Mouse (Mus musculus) erythroblast, embryonic 14.5 days (primary cell): Measurements from ENCODE around the gene Etv1. TPM values are rescaled to one million over a fixed set of nuclear protein-coding genes. Genes with fewer than 3 reads are reported as not detected.

Experiments
- H3K27me3 ChIP-seq: 2 replicates; pipeline ENCODE4 v1.6.1; 2012; ENCODE audit warnings: inconsistent platforms; ENCODE audit not compliant: control insufficient read depth
- H3K36me3 ChIP-seq: 2 replicates; pipeline ENCODE4 v1.6.1; 2012; ENCODE audit warnings: mild to moderate bottlenecking, inconsistent platforms; ENCODE audit not compliant: control insufficient read depth
- H3K4me1 ChIP-seq: 2 replicates; pipeline ENCODE4 v1.6.1; 2012; ENCODE audit warnings: inconsistent platforms; ENCODE audit not compliant: control insufficient read depth
- H3K4me3 ChIP-seq: replicated peaks from 2 replicates; pipeline ENCODE3; 2012; ENCODE audit warnings: moderate library complexity, mild to moderate bottlenecking, inconsistent platforms
- H3K9me3 ChIP-seq: 2 replicates; pipeline ENCODE4 v1.6.1; 2012; ENCODE audit warnings: low read length, inconsistent platforms, mixed read lengths; ENCODE audit not compliant: control insufficient read depth
- GATA1 ChIP-seq: IDR thresholded peaks from 2 replicates; pipeline ENCODE4 v1.6.1; 2012; ENCODE audit warnings: low read length, inconsistent platforms, mixed read lengths
- TAL1 ChIP-seq: IDR thresholded peaks from 3 replicates; pipeline ENCODE4 v1.6.1; 2012; ENCODE audit warnings: low read length, inconsistent platforms, mixed read lengths
- polyA plus RNA-seq: library from polyadenylated mRNA; stranded (reverse); fragments of >175 nt; gene quantifications from 2 replicates; pipeline ENCODE4 v1.2.3, GENCODE M21; 2012

Gene Etv1
- polyA plus RNA-seq, 1 experiment = not detected

GRCm38 (mm10) chr12:38847500-38848261 lies 68.5 kb downstream of the Etv1 start:
- Histone ChIP-seq H3K36me3 (no peaks in the 10 kb centered on the region), H3K4me3 (no peak overlapping the region), H3K4me1 (no peaks in the 10 kb centered on the region), H3K9me3 (no peaks in the 10 kb centered on the region), H3K27me3 (no peaks in the 10 kb centered on the region)
- TF ChIP-seq TAL1 (no peak), GATA1 (no peak)

GRCm38 (mm10) chr12:38849994-38850393 lies 70.8 kb downstream of the Etv1 start:
- H3K4me1 ChIP-seq = no peaks in the 10 kb centered on the region

GRCm38 (mm10) chr12:38854274-38854673 lies 75.1 kb downstream of the Etv1 start:
- no peaks in the 10 kb centered on the region for H3K36me3 ChIP-seq
- H3K9me3 ChIP-seq = no peaks in the 10 kb centered on the region
- no peaks in the 10 kb centered on the region for H3K4me1 ChIP-seq
- H3K4me3 ChIP-seq = no peak overlapping the region
- no peak for TF ChIP-seq TAL1
- TF ChIP-seq GATA1 = no peak
- no peaks in the 10 kb centered on the region for H3K27me3 ChIP-seq

More at GRCm38 (mm10) chr12:38849994-38850393, 70.8 kb downstream of the Etv1 start:
- H3K9me3 ChIP-seq = no peaks in the 10 kb centered on the region
- H3K27me3 ChIP-seq = no peaks in the 10 kb centered on the region
- H3K4me3 ChIP-seq = no peak overlapping the region
- H3K36me3 ChIP-seq = no peaks in the 10 kb centered on the region
- TF ChIP-seq GATA1 (no peak), TAL1 (no peak)

- H3K4me1 ChIP-seq = no peaks in the 10 kb centered on the region
- no peak overlapping the region for H3K4me3 ChIP-seq
- TF ChIP-seq GATA1 = no peak
- TF ChIP-seq TAL1 = no peak
- no peaks in the 10 kb centered on the region for H3K36me3 ChIP-seq
- no peaks in the 10 kb centered on the region for H3K9me3 ChIP-seq
- H3K27me3 ChIP-seq = no peaks in the 10 kb centered on the region
Observed at GRCm38 (mm10) chr12:38854751-38855150, 75.6 kb downstream of the Etv1 start.

- Histone ChIP-seq H3K9me3 (no peaks in the 10 kb centered on the region), H3K36me3 (no peaks in the 10 kb centered on the region), H3K4me3 (no peak overlapping the region), H3K27me3 (no peaks in the 10 kb centered on the region), H3K4me1 (no peaks in the 10 kb centered on the region)
- TF ChIP-seq GATA1 (no peak), TAL1 (no peak)
Observed at GRCm38 (mm10) chr12:38859675-38860074, 80.5 kb downstream of the Etv1 start.

- TF ChIP-seq GATA1 (no peak), TAL1 (no peak)
- no peaks in the 10 kb centered on the region for H3K9me3 ChIP-seq
- no peak overlapping the region for H3K4me3 ChIP-seq
- no peaks in the 10 kb centered on the region for H3K4me1 ChIP-seq
- no peaks in the 10 kb centered on the region for H3K27me3 ChIP-seq
- no peaks in the 10 kb centered on the region for H3K36me3 ChIP-seq
Observed at GRCm38 (mm10) chr12:38860168-38861115, 81.3 kb downstream of the Etv1 start.

GRCm38 (mm10) chr12:38863395-38863794 lies 84.2 kb downstream of the Etv1 start:
- TF ChIP-seq TAL1 (no peak), GATA1 (no peak)
- Histone ChIP-seq H3K36me3 (no peaks in the 10 kb centered on the region), H3K27me3 (no peaks in the 10 kb centered on the region), H3K4me3 (no peak overlapping the region), H3K9me3 (no peaks in the 10 kb centered on the region), H3K4me1 (no peaks in the 10 kb centered on the region)

GRCm38 (mm10) chr12:38863982-38864828 lies 85.0 kb downstream of the Etv1 start:
- Histone ChIP-seq H3K9me3 (no peaks in the 10 kb centered on the region), H3K27me3 (no peaks in the 10 kb centered on the region), H3K4me1 (no peaks in the 10 kb centered on the region), H3K36me3 (no peaks in the 10 kb centered on the region), H3K4me3 (no peak overlapping the region)
- TF ChIP-seq GATA1 (no peak), TAL1 (no peak)
